Mouse (Mus musculus) frontal cortex, postnatal 14 days (tissue): Measurements from ENCODE around the gene Irf5.

Source experiments
- DNase-seq, 2 experiments: peaks; one replicate each; pipeline ENCODE4 v3.0.0; 2022; ENCODE audit warnings: low spot score in 2 of 2

Irf5 gene

GRCm38 (mm10) chr6:29526281-29527251 lies at the start of gene Irf5:
TSS of gene Irf5 (plus strand) at chr6:29526625.
- no peak for DNase-seq

- DNase-seq, result no peak
Observed at GRCm38 (mm10) chr6:29482691-29483090, 43.7 kb upstream of the Irf5 start.

- peak in 1 of 2 experiments; percentile 52 for DNase-seq
Observed at GRCm38 (mm10) chr6:29484716-29485559, 41.5 kb upstream of the Irf5 start.

- no peak for DNase-seq
Observed at GRCm38 (mm10) chr6:29485951-29486350, 40.5 kb upstream of the Irf5 start.

GRCm38 (mm10) chr6:29494101-29494500 lies 32.3 kb upstream of the Irf5 start:
- DNase-seq, result no peak

- no peak for DNase-seq
Observed at GRCm38 (mm10) chr6:29496270-29496669, 30.2 kb upstream of the Irf5 start.

GRCm38 (mm10) chr6:29497791-29498190 lies 28.6 kb upstream of the Irf5 start:
- DNase-seq, result no peak

GRCm38 (mm10) chr6:29500177-29500576 lies 26.2 kb upstream of the Irf5 start:
- no peak for DNase-seq

- no peak for DNase-seq
Observed at GRCm38 (mm10) chr6:29500810-29501209, 25.6 kb upstream of the Irf5 start.

GRCm38 (mm10) chr6:29501599-29501998 lies 24.8 kb upstream of the Irf5 start:
- DNase-seq, result no peak

GRCm38 (mm10) chr6:29505493-29505892 lies 20.9 kb upstream of the Irf5 start:
- no peak for DNase-seq

- DNase-seq, result no peak
Observed at GRCm38 (mm10) chr6:29506834-29507233, 19.6 kb upstream of the Irf5 start.

- DNase-seq, result no peak
Observed at GRCm38 (mm10) chr6:29507447-29508309, 18.7 kb upstream of the Irf5 start, which contains the start of gene Kcp. TSS of gene Kcp (minus strand) at chr6:29507952.

- no peak for DNase-seq
Observed at GRCm38 (mm10) chr6:29509086-29509485, 17.3 kb upstream of the Irf5 start.

GRCm38 (mm10) chr6:29513284-29513683 lies 13.1 kb upstream of the Irf5 start:
- DNase-seq, result no peak

GRCm38 (mm10) chr6:29517139-29517538 lies 9.3 kb upstream of the Irf5 start:
- peak; percentile 36 to 45 for DNase-seq

GRCm38 (mm10) chr6:29522626-29523300 lies 3.7 kb upstream of the Irf5 start:
- no peak for DNase-seq

- DNase-seq, result no peak
Observed at GRCm38 (mm10) chr6:29523301-29524033, 3.0 kb upstream of the Irf5 start.

GRCm38 (mm10) chr6:29524034-29524489 lies 2.4 kb upstream of the Irf5 start:
- no peak for DNase-seq

GRCm38 (mm10) chr6:29525256-29525655 lies 1.2 kb upstream of the Irf5 start:
- DNase-seq, result no peak
